Mouse (Mus musculus) liver, adult 2 months (tissue): ENCODE measurements around the gene Ccdc62. TPM values are rescaled to one million over a fixed set of nuclear protein-coding genes. Genes with fewer than 3 reads are reported as not detected.
A peak's percentile ranks its signal among the peaks of the same experiment; 100 is the strongest.

ENCODE experiments used
- DNase-seq: peaks from one replicate; pipeline ENCODE4 v3.0.0-alpha.2; 2011; ENCODE audit warnings: low read depth, low spot score; ENCODE audit errors: extremely low read depth
- H3K27ac ChIP-seq: fragments of 200-500 bp; replicated peaks from 2 replicates; pipeline ENCODE4 v1.5.1; 2012; ENCODE audit warnings: low read depth, mild to moderate bottlenecking, control low read depth, inconsistent platforms, low read length; ENCODE audit not compliant: insufficient read depth
- H3K27me3 ChIP-seq: fragments of 200-500 bp; 2 replicates; pipeline ENCODE4 v1.6.1; 2012; ENCODE audit warnings: mild to moderate bottlenecking, moderate library complexity, low read length, inconsistent platforms; ENCODE audit not compliant: control insufficient read depth, insufficient read depth
- H3K36me3 ChIP-seq: fragments of 200-500 bp; 2 replicates; pipeline ENCODE4 v1.6.1; 2012; ENCODE audit warnings: low read length, inconsistent platforms; ENCODE audit not compliant: control insufficient read depth, insufficient read depth
- H3K4me1 ChIP-seq: fragments of 200-500 bp; 2 replicates; pipeline ENCODE4 v1.6.1; 2011; ENCODE audit warnings: low read length; ENCODE audit not compliant: control insufficient read depth, insufficient read depth
- H3K4me3 ChIP-seq: fragments of 200-500 bp; 2 replicates; pipeline ENCODE4 v1.5.1; 2011; ENCODE audit warnings: low read depth, mild to moderate bottlenecking, control low read depth, low read length, moderate library complexity; ENCODE audit not compliant: insufficient read depth
- H3K79me2 ChIP-seq: fragments of 200-500 bp; 2 replicates; pipeline ENCODE4 v1.6.1; 2012; ENCODE audit warnings: inconsistent platforms, mild to moderate bottlenecking, low read length, moderate library complexity; ENCODE audit not compliant: control insufficient read depth, insufficient read depth
- H3K9ac ChIP-seq: fragments of 200-500 bp; 2 replicates; pipeline ENCODE4 v1.6.1; 2012; ENCODE audit warnings: low read depth, mild to moderate bottlenecking, control low read depth, inconsistent platforms, low read length
- CTCF ChIP-seq: fragments of 200-500 bp; IDR thresholded peaks from 2 replicates; pipeline ENCODE4 v1.5.1; 2011; ENCODE audit warnings: low read depth, low read length, control low read depth
- POLR2A ChIP-seq: fragments of 200-500 bp; IDR thresholded peaks from 2 replicates; pipeline ENCODE4 v1.6.1; 2011; ENCODE audit warnings: low read length, control low read depth; ENCODE audit not compliant: insufficient read depth; ENCODE audit errors: extremely low read depth
- WGBS: fragments of 180-500 bp; shearing (Covaris S2); methylation state at CpG from one replicate; pipeline ENCODE4 v1.1.7; 2018; 5-methylcytosine and 5-hydroxymethylcytosine counted together
- polyA plus RNA-seq: library from polyadenylated mRNA; depleted of rRNA; stranded (reverse); fragments of >200 nt; gene quantifications from 2 replicates; pipeline ENCODE4 v1.2.3, GENCODE M21; 2012
- total RNA-seq: library from RNA; depleted of rRNA; stranded (reverse); fragments of >200 nt; gene quantifications from 2 replicates; pipeline ENCODE4 v1.2.3, GENCODE M21; 2014

Ccdc62 gene
- total and polyA plus RNA-seq, 2 experiments = 2.1 to 3.2 TPM

DNA sequence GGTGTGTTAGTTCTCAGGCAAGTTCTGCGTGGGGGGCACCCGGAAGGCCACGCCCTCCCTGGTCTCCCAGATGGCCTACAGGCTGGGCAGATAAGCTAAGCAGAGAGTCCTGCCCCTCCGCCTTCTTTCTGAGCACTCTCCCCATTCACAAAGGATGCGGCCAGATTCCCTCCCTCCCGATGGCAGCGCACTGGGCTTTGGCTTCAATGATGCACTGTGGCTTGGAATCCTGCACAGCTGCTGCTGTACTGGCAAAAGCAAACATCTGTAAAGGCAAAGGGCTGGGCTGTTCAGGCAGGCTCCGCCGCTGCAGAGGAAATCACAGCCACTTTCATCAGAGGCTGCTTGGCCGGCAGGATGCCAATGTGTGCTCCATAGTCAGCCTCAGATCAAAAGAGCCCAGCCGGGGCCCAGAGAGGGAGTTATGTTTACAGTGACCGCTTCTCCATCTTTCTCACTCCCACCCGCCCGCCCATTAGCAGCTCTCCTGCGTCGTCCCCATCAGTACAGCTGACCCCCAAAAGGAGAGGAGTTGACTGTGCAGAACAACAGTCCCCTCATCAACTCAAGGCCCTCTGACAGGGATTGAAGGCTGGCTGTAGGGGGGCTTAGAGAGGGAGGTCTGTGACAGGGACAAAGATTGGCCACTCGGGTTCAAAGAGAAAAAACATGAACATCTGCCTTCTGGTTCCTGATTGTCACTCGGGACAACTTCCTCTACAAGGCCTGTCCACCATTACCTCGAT is 80.6 kb downstream of the Ccdc62 start:
- no peak for TF ChIP-seq CTCF
- no peak for TF ChIP-seq POLR2A
- no peaks in the 10 kb centered on the region for H3K27me3 ChIP-seq
- H3K79me2 ChIP-seq = peaks cover 38% of the 10 kb centered on the region
- H3K36me3 ChIP-seq = peaks cover 2% of the 10 kb centered on the region; the same call in 1 of the 2 replicates
- H3K4me1 ChIP-seq = peaks cover 42% of the 10 kb centered on the region
- no peak overlapping the region for H3K4me3 ChIP-seq
- no peak overlapping the region for H3K9ac ChIP-seq
- H3K27ac ChIP-seq = peak overlapping the region; percentile 27; the same call in 1 of the 2 replicates
- peak; percentile 49 for DNase-seq
- WGBS = 28% methylated on average over 19 of the region's 19 CpGs

- Histone ChIP-seq H3K27ac (peak overlapping the region; percentile 27), H3K9ac (0 out of 2 replicates have a peak overlapping the region, but pooled peaks have one; percentile 2), H3K27me3 (no peaks in the 10 kb centered on the region), H3K4me3 (no peak overlapping the region), H3K36me3 (peaks cover 2% of the 10 kb centered on the region; the same call in 1 of the 2 replicates), H3K79me2 (peaks cover 46% of the 10 kb centered on the region), H3K4me1 (peaks cover 43% of the 10 kb centered on the region)
- TF ChIP-seq POLR2A = no peak
- no peak for TF ChIP-seq CTCF
- no peak for DNase-seq
- WGBS = 46% methylated on average over 8 of the region's 8 CpGs
Measured at GRCm38 (mm10) chr5:124011927-124012326, 81.4 kb downstream of the Ccdc62 start.

- H3K79me2 ChIP-seq = peaks cover 55% of the 10 kb centered on the region
- H3K27me3 ChIP-seq = no peaks in the 10 kb centered on the region
- H3K36me3 ChIP-seq = peaks cover 2% of the 10 kb centered on the region; the same call in 1 of the 2 replicates
- peak; percentile 50 for DNase-seq
- 35% methylated on average over 10 of the region's 10 CpGs for WGBS
- TF ChIP-seq POLR2A (no peak), CTCF (0 out of 2 replicates have a peak, but pooled peaks have one; percentile 4)
- peaks cover 39% of the 10 kb centered on the region for H3K4me1 ChIP-seq
- no peak overlapping the region for H3K4me3 ChIP-seq
- H3K9ac ChIP-seq = no peak overlapping the region
- H3K27ac ChIP-seq = no peak overlapping the region
Measured at GRCm38 (mm10) chr5:124012885-124013284, 82.4 kb downstream of the Ccdc62 start.

- DNase-seq = no peak
- 88% methylated on average over 16 of the region's 16 CpGs for WGBS
- H3K4me3 ChIP-seq = no peak overlapping the region
- peaks cover 45% of the 10 kb centered on the region for H3K4me1 ChIP-seq
- peaks cover 62% of the 10 kb centered on the region for H3K79me2 ChIP-seq
- no peaks in the 10 kb centered on the region; the same call in 1 of the 2 replicates for H3K36me3 ChIP-seq
- H3K9ac ChIP-seq = no peak overlapping the region
- H3K27me3 ChIP-seq = no peaks in the 10 kb centered on the region
- no peak overlapping the region for H3K27ac ChIP-seq
- TF ChIP-seq POLR2A (no peak), CTCF (no peak)
Measured at GRCm38 (mm10) chr5:124013747-124014146, 83.3 kb downstream of the Ccdc62 start.

DNA sequence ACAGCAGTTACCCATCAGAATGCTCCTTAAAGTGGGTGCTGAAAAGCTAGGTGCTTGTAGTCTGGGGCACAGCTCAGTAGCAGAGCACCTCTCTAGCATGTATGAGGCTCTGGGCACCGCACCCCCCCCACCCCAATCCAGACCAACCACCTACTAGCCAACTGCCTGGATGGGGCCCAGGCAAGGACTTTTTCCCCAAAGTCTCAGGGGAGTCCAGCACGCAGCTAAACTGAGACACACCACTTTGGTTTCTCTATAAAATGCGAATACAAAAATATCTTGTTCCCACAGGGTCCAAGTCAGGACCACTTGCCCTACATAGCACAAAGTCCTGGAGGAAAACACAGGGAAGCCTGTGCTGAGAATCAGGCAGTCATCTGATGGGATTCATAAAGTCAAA is 83.7 kb downstream of the Ccdc62 start:
- Histone ChIP-seq H3K79me2 (peaks cover 64% of the 10 kb centered on the region), H3K4me3 (no peak overlapping the region), H3K27ac (0 out of 2 replicates have a peak overlapping the region, but pooled peaks have one; percentile 0), H3K9ac (no peak overlapping the region), H3K4me1 (peaks cover 48% of the 10 kb centered on the region), H3K36me3 (no peaks in the 10 kb centered on the region; the same call in 1 of the 2 replicates), H3K27me3 (no peaks in the 10 kb centered on the region)
- DNase-seq = no peak
- TF ChIP-seq POLR2A (no peak), CTCF (no peak)
- WGBS = 81% methylated on average over 3 of the region's 3 CpGs

GRCm38 (mm10) chr5:124014791-124015251 is 84.3 kb downstream of the Ccdc62 start:
- WGBS = 22% methylated on average over 11 of the region's 11 CpGs
- Histone ChIP-seq H3K4me3 (no peak overlapping the region), H3K9ac (no peak overlapping the region), H3K27me3 (no peaks in the 10 kb centered on the region), H3K4me1 (peaks cover 52% of the 10 kb centered on the region), H3K79me2 (peaks cover 64% of the 10 kb centered on the region), H3K27ac (0 out of 2 replicates have a peak overlapping the region, but pooled peaks have one; percentile 0), H3K36me3 (no peaks in the 10 kb centered on the region; the same call in 1 of the 2 replicates)
- TF ChIP-seq CTCF = no peak
- no peak for TF ChIP-seq POLR2A
- peak; percentile 65 for DNase-seq
